Mouse (Mus musculus): ENCODE data around the gene Chmp1a.
"Not testable (repeated sequence)": the region's sequence is repeated elsewhere in the genome, so short reads cannot be mapped to it uniquely, and the experiment has no call there.

Chmp1a gene

DNA sequence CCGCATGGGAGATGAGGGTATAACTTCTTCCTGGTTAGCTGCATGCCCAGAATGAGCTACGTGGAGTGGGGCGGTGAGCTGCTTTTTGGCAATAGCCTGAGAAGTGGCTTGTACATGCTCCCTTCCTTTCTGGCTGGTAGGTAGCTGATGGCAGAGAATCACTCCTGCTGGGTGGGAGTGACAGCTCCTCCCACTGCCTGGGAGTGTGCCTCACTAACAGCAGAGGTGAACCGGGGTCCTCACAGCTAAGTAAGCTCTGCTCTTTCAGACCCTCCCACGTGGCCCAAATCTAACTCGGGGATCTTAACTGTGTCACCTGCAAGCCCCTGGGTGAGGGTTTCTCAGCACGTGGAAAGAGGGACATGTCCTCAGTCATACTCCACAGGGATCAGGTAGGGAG, 20.0 kb upstream of the Chmp1a start:
- no peak for DNase-seq (ENCODE audit: inconsistent age in 2 of 2, low spot score in 1 of 2)

DNA sequence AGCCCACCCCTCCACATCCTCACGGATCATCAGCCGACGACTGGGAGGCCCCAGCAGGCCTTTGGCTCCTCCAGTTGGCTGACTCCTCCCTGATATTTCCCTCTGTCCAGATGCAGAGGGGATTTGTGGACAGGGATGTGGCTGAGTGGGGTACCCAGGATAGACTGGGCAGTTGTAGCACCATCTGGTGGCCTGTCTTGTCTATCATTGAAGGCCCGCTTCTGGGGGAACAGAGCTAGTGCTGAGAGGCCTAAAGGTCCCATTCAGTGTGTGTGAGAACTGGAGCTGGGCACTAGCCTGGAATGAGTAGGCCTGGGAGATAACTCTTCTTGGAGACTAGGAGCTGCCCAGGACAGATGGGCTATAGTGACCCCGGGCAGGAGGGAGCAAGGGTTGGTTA, 19.2 kb upstream of the Chmp1a start:
- peak; percentile 41 to 64 for DNase-seq (ENCODE audit: inconsistent age in 2 of 2, low spot score in 1 of 2)

DNA sequence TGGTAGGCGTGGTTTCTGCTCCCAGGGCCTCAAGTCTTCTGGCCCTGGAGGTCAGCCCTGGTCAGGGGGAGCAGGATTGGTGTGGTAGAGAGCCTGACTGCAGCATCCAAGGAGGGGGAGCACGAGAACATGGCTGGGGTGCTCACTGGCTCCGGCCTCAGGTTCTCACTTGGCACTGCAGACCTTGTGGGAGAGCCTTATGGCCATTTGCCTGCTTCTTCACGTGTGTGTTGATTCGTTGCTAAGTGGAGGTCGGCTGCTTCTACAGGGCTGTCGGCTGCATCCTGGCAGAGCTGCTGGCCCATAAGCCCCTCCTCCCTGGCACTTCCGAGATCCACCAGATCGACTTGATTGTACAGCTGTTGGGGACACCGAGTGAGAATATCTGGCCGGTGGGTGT, 17.8 kb upstream of the Chmp1a start:
- DNase-seq (ENCODE audit: inconsistent age in 2 of 2, low spot score in 1 of 2), result not testable (repeated sequence)

DNA sequence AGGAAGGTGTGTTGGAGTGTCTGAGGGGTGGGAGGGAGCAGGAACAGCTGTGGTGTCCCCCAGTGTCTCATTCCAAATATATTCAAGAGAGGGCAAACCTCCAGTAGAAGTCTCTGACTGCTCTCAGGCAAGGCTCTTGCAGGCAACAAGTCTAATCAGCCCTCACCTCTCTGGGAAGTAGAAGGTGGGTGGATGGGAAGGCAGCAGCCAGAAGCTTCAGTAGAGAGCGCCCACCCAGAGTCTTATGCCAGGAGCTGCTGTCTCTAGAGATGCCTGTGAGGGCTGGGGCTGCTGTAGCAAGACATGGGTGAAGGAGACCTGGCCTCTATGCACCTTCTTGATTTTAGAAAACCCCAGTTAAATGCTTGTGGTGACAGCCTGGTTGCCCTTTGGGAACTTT, 15.9 kb upstream of the Chmp1a start:
- DNase-seq (ENCODE audit: inconsistent age in 2 of 2, low spot score in 1 of 2), result no peak

DNA sequence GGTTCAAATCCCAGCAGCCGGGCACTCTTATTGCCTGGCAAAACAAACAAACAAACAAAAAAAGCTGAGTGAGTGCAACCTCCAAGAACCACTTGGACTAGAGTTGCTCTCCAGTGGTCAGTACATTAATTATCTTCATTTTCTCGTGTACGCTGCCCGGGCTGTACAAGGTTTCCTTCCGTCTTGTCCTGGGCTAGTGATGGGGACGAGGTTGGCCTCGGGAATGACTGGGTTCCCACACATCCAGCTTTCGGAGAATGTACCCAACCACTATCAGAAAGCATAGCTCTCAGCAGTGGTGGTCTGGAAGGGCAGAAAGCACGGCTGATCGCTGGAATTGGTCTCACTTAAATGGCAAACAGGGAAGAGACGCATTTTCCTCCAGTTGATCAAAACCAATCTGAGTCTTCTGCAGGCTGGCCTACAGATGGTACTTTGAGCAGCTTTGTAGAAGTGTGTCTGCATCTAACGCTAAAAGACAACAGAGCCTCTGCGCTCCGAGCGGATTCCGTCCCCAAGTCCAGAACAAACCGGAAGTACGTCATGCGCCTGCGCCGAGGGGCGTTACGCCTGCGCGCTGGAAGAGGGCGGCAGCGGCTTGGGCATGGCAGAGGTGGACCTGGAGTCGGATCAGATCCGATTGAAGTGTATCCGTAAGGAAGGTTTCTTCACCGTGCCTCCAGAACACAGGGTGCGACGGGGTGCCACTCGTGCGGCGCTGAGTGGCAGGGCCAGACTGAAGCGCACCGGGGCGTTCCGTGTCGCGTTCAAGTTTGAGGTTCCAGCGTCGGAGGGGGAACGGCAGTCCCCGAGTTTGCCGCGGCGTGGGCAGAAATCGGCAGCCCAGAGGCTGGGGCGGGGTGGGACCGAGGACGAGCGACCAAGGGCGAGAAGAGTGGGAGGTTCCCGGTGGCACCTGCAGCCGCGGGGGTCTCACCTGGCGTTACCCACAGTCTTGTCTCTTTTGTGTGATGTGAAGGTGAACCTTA, 12.0 kb upstream of the Chmp1a start, which contains the start of gene Cdk10:
Gene Cdk10 (plus strand): TSS at position 565 of the 989 bp plus-strand sequence.
- DNase-seq (ENCODE audit: inconsistent age in 2 of 2, low spot score in 1 of 2), result peak; percentile 94 to 98

DNA sequence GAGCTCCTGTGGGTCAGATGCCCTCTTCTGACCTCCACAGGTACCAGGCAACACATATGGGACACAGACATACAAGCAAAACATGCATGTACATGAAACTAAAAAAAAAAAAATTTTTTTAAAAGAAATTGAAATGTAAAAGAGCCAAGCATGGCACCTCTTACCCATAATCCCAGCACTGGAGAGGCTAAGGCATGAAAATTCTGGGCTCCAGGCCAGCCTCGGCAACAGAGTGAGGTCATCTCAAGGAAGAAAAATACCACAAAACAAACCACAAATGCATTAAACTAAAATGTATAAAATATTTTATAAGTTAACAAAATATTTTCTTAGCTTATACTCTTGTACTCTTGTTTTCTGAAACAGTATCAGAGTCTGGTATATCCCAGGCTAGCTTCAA, 8.4 kb upstream of the Chmp1a start:
- no peak for DNase-seq (ENCODE audit: inconsistent age in 2 of 2, low spot score in 1 of 2)

DNA sequence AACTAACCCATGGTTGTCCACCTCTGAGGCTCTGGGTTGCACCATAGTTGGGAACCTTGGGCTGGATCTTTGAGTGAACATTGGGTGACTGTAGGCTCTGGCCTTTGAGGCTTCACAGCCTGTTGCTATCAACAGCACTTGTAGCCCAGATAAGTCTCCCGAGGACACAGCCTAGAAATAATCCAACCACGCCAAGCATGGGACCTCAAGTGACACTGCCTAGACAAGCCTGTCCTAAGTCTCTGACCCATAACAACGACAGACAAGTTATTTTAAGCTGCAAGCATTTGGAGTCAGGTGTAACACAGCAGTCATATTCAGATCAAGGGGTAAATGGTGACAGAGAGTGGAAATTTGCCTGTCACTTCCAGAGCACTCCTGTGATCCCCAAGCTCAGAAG, 2.9 kb upstream of the Chmp1a start:
- no peak for DNase-seq (ENCODE audit: inconsistent age in 2 of 2, low spot score in 1 of 2)

DNA sequence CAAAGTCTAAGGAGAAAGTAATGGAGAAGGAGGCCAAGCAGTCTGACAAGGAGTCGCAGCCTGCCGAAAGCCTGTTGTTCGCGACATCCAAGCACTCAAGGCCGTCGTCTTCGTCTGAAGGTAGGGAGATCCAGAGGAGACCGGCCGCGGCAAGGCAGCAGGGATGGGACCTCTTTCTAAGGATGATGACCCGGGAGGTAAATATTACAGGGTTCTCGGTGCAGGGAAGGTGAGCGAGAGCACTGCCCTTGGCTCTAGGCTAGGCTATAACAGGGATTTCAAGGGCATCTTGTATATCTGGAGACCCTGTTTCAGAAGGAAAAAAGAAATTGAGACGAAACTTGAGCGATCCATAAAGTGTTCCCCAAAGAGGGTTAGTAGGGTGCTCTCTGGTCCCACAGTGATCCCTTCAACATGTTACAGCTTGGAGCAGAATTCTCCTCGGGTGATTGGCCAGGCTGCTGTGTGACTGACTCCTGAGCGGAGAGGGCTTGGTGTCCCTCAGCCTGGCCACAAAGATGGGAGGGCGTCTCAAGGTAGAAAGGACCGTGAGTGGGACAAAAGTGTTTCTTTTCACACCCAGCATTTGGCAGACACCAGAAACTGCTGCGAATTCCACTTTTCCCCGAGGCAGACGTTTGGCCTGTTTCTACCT, 682 bp upstream of the Chmp1a start:
- DNase-seq (ENCODE audit: inconsistent age in 2 of 2, low spot score in 1 of 2), result no peak

DNA sequence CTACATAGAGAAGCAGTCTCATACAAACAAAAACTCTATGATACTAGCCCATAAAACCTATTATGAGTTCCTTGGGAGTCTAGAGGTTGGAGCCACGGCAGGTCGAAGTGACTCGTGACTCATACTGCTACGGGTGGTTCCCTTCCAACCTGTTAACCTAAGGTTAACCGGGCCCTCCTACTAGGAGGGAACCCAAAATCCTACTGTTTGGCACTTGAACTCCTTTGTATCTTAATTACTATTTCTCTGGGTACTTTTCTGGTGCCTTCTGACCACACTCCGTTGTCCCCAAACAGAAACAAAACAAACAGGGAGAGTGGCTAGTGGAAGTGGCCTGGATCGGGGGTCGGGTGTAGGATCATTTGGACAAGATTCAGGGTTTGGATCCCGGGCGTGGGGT, 687 bp downstream of the Chmp1a start:
- DNase-seq (ENCODE audit: inconsistent age in 2 of 2, low spot score in 1 of 2), result no peak

DNA sequence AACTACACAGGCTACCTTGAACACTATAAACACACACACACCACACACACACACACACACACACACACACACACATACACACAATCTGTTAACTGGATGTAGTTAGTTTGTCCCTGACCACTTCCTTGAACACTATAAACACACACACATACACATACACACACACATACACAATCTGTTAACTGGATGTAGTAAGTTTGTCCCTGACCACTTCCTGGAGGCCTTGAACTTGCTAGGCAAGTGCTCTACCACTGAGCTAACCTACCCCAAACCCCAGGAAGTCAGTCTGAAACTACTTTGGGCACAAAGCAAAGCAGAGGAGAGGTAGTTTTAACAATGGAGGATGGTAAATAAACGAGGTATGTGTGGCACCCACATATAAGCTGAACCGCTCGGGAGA, 9.0 kb downstream of the Chmp1a start:
- DNase-seq (ENCODE audit: inconsistent age in 2 of 2, low spot score in 1 of 2), result no peak

DNA sequence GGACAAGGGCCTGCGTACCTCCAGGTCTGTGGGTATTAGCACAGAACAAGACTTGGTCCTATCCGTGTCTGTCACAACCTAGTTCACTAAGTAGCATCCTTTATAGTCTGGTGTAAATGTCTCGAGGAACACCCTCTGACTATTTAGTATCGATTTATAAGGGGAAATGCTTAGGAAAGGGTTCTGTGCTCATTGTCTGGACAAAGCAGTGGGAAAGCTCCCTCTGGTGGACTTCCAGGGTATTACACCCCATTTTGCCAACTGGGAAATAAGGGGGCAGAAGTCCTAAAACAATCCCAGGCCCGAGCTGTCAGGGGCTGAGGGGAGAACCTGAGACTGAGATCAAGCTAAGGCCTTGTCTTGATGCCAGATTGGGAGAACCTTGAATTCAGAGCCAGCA, 10.3 kb downstream of the Chmp1a start:
- DNase-seq (ENCODE audit: inconsistent age in 2 of 2, low spot score in 1 of 2), result peak; percentile 64 to 91

DNA sequence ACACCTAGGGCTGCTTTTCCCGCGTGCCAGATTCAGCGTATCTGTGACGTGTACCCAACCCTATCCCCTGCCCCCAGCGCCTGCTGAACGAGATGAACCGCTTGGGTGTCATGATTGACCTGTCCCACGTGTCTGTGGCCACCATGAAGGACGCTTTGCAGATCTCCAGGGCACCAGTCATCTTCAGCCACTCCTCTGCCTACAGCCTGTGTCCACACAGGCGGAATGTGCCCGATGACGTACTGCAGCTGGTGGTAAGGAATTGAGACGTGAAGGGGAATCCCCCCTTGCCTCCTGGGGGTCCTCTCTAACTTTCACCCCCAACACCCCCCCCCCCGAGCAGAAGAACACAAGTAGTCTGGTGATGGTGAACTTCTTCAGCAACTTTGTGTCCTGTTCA, 12.7 kb downstream of the Chmp1a start:
- DNase-seq (ENCODE audit: inconsistent age in 2 of 2, low spot score in 1 of 2), result no peak

DNA sequence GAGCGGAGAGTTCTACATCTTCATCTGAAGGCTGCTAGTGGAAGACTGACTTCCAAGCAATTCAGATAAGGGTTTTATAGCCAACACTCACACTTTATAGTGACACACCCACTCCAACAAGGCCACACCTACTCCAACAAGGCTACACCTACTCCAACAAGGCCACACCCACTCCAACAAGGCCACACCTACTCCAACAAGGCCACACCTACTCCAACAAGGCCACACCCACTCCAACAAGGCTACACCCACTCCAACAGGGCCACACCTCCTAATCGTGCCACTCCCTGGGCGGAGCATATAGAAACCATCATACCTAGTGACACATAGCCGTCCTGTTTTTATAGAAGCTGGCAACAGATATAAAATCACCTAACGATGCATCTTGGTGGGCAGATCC, 15.5 kb downstream of the Chmp1a start:
- not testable (repeated sequence) for DNase-seq (ENCODE audit: inconsistent age in 2 of 2, low spot score in 1 of 2)

DNA sequence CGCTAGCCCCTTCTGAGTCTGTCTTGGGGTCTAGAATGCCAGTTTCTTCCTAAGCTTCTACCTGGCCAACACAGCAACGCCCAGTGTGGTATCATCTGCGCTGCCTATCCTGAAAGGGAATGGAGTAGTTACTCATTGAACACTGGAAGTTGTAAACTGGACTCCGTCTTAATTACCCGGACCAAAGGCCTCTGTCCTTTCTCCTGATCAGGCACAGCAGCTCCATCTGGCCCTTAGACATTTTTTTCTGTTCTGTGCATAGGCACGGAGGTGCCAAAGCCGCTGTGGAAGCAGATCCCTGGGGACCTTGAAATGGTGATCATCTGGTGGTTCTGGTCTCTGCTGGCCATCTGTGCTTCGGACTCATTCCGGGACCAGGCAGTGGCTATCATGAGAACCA, 18.8 kb downstream of the Chmp1a start:
- DNase-seq (ENCODE audit: inconsistent age in 2 of 2, low spot score in 1 of 2), result no peak

DNA sequence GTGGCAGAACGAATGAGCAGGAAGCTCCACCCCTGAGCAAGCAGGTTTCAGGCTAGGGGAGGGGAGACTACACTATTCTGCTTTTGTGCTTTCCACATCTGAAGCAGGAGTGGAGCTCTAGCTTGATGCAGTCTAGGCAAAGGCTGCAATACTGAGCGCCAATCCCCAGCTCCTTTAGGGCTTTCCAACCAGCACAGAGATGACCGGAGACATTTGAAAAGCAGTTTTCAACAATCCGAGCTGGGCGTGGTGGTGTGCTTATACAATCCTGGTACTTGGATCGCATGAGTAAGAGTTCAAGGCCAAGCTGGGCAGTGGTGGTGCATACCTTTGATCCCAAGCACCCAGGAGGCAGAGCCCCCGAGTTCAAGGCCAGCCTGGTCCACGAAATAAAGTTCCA, 20.7 kb downstream of the Chmp1a start:
- peak in 1 of 2 experiments; percentile 46 for DNase-seq (ENCODE audit: inconsistent age in 2 of 2, low spot score in 1 of 2)

DNA sequence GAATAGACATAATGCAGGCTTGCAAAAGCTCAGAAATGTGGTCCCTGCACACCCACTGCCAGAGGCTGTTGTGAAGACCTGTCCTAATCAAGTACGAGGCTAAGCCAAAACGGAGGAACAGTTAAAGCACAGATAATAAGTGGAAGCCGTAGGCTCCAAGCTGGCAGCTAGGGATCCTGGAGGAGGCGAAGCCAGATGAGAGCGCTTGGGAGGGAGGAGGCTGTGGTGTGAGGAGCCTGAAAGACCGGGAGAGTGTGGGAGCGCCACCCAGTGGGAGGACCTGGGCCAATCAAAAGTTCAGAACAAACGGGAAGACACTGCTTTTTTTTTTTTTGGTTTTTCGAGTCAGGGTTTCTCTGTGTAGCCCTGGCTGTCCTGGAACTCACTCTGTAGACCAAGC, 21.9 kb downstream of the Chmp1a start:
- peak; percentile 70 to 89 for DNase-seq (ENCODE audit: inconsistent age in 2 of 2, low spot score in 1 of 2)

DNA sequence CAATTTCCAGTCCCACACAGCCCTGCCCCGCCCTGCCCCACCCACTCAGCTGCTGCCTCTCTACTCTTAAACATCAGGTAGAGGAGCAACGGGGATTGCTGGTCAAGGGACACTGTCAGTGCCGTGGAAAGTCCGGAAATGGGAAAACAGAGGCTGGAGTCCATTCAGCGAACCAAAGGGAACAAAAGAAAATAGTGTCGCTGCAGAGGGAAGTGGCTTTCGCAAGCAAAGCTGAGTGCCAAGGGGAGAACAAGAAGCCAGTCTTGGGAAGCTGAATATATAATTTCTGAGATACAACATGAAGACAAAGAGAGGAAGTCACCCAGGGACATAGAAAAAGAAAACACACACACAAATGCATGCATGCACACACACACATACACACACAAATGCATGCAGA, 23.7 kb downstream of the Chmp1a start:
- DNase-seq (ENCODE audit: inconsistent age in 2 of 2, low spot score in 1 of 2), result no peak

DNA sequence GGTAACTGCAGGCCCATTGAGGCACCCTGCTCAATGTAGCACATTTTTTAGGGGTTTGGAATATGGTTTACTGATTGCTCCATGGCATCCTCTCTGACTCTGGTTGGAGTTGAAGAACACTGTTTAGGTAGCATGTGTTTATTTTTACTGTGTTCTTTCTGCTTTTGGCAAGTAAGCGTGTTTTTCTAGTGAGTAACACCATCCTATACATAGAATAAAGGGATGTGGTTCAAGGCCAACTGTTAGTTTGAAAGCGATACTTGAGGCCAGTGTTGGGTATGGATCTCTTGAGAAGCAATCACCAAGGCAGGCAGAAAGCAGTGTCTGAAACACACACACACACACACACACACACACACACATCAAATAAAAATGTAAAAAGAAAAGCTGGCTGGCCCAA, 24.6 kb downstream of the Chmp1a start:
- no peak for DNase-seq (ENCODE audit: inconsistent age in 2 of 2, low spot score in 1 of 2)

DNA sequence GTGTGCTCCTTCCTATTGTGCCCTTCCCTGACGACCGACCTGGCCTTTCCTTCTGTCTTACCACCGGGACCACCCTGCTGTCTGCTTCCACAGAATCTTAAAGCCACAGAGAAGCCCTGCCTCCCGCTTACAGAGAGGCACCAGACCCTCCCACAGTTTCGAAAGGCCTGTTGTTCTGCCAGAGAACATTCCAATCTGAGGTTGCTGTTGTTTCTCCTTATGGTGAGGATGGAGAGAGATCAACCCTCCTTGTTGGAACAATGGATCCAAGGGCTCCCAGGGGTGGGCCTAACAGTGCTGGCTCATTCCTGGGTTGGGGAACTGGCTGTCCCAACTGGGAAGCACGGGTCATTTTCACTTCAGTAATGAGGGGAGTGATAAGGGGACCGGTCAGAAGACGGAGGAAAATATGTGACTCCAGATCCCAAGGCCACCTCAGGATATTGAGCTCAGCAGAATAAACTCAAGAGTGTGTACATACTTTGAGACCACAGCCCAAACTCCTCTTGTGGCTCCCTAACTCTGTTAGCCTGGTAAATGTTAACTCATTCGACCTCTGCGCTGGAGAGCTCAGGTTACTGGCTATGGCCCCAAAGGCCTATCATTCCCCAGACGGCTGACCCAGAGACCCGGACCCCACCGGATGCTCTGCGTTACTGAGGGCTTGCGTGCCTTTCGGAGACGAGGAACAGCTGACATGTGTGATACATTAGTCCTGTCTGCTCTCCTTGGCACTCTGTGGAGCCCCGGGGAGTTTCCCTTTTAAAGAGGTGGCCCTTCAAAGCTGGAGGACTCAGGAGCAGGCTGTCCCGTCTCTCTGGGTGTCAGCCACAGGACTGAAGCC, 26.8 kb downstream of the Chmp1a start, which contains the start of gene Dpep1:
Gene Dpep1 (plus strand): TSS at position 677 of the 844 bp plus-strand sequence.
- peak in 1 of 2 experiments; percentile 54 for DNase-seq (ENCODE audit: inconsistent age in 2 of 2, low spot score in 1 of 2)

DNA sequence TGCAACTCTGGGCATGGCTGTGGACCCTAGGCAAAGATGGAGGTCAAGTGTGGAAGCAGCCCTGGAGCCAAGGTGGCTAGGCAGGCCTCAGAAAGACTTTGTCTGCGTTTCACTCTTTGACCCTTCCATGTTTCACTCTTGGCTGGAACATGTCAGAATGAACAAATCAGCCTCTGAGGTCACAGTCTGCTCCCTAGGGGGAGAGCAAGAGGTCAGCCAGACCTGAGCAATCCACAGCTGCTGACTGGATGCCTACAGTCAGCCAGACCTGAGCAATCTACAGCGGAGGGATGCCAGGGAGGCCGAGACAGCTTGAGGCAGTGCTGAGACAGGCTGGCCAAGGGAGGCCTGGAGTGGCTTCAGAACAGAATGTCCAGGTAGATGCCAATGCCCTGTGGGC, 31.2 kb downstream of the Chmp1a start:
- peak; percentile 57 to 77 for DNase-seq (ENCODE audit: inconsistent age in 2 of 2, low spot score in 1 of 2)

DNA sequence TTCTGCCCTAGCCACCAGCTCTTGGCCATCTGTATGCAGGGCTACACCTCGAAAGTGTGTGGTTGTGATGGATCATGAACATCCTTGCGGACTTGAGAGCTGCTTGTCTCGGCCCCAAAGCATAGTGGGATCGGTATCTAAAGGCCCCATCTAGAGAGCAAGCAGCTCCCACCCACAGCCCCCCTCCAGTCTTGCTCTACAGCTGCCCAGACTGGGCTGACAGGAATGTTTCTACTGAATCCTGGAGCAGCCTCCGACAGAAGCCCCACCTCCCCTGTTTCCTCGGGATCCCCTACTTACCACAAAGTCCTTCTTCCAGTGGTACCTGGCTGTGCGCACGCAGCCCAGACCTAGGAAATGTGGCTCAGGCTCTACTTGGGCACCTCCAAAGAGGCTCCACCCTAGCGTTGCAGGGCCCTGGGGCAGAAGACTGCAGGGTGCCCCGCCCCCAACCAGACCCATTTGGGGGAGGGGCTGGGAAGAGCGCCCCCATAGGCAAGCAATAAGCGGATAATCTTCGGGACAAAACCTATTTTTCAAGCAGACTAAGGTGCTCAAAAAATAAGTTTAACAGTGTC, 54.6 kb downstream of the Chmp1a start, which contains the start of gene Sult5a1:
Gene Sult5a1 (minus strand): TSS at position 428 of the 578 bp plus-strand sequence.
- no peak for DNase-seq (ENCODE audit: inconsistent age in 2 of 2, low spot score in 1 of 2)

Measured in adrenal gland, adult (tissue).